Mouse (Mus musculus) natural killer cell, adult 2 months (primary cell): ENCODE data around the gene Samd4.
"Not testable (repeated sequence)": the region's sequence is repeated elsewhere in the genome, so short reads cannot be mapped to it uniquely, and the experiment has no call there.

Source experiments
- DNase-seq, 2 experiments: peaks; one replicate each; pipeline ENCODE4 v3.0.0; 2022; ENCODE audit warnings: low spot score in 2 of 2

Gene Samd4

DNA sequence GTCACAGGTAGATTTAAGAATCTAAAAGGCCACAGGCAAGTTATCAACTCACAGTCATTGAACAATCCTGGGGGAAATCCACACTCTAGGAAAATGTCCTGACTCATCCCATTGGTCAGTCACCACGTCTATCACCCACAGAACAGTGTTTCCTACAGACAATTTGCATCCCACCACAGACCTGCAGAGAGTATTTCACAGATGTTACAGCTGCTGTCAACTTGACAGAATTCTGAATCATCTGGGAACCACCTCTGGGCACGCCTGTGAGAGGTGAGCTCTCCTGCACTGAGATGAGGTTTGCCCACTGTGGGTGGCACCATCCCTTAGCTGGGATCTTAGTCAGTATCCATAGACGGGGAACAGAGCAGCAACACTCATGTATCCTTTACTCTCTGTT is 224.8 kb downstream of the Samd4 start:
- DNase-seq: no peak

DNA sequence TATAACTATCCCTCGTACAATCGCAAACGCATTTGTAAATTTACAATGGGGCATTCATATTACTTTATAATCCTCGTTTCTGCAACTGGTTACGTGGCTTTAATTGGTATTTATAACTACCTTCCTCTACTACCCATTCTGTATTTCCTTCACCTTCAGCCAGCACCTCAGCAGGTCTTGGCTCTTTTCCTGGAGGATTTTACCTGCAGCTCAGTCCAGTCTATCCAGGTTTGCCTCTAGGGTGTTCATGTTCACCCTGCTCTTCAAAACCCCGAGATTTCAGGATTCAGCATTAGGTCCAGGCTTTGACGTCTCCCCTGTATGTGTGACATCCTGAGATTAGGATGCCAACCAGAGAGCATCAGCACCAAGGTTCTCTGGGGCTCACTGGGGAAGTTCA is 227.7 kb downstream of the Samd4 start:
- not testable (repeated sequence) for DNase-seq

DNA sequence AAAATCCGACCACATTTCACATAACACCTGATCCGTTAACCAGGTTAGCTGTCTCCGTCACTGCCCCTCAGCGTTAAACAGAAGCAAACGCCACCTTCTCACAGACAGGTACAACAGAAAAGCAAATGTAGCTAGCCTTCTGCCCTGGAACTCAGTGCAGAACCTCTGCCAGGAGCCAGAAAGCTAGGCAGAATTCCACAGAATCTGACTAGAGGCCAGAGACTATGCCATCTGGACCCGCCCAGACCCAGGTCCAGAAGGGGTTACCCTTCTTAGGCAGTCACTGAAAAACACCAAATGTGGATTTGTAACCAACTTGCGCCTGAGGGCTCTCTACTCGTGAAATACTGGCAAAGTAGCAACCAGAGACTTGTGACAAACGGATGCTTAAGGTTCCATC is 228.7 kb downstream of the Samd4 start:
- no peak for DNase-seq

DNA sequence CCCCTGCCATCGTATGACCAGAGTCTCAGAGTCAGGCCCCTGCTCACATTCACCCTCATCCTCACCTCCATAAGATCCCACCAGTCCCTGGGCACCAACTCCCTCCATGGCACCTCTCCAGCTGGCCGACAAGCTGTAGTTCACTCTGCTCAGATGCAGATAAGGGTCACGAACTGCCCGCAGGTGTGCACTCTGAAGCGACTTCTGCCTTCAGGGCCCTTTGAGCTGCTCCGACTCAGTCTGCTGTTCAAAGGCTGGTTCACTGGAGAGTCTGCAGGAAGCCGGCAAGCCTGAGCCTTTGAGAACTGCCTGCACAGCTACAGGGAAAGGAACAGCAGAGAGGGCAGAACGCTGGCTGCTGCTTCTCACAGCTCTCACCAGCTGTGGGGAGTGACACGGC is 232.5 kb downstream of the Samd4 start:
- no peak for DNase-seq

DNA sequence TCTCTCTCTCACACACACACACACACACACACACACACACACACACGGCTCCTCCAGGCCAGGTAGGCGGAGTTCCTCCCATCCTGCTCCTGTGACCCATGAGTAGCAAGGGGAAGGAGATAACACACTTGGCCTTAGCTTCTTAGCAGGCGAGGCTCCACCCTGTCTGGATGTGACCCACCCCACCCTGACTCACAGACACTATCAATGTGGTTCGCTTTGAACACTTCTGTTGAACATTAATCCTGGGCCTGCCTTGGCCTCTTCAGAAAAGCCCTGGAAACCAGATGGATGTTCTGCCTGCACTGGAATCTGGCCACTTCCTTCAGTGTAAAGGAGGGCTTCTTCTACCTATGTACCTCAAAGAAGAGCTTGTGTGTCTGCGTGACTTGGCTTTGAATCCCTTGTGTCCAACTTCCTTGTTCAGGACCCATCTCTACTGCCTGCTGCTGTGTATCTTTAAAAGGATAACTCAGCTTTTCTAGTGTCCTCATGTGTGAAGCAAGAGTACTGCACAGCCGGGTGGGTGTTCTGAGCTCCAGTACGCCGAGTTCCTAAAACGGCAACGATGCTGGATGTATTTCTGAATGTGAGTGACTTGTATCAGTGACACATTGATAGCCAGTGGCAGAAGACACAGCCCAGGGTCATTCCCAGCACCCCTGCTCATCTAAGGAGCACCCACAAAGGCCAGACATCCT is 233.6 kb downstream of the Samd4 start:
- DNase-seq: no peak

GRCm38 (mm10) chr14:47117522-47117921 is 234.9 kb downstream of the Samd4 start:
- DNase-seq: no peak

DNA sequence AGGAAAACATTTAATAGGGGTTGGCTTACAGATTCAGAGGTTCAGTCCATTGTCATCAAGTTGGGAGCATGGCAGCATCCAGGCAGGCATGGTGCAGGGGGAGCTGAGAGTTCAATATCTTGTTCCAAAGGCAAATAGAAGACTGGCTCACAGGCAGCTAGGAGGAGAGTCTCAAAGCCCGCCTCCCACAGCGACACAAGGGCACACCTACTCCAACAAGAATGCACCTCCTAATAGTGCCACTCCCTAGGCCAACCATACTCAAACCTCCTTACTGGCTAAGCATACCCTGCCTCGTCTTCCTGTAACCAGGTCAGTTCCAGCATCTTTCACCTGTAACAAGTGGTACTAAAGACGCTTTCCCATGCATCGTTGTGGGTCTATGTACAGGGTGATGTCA is 245.3 kb downstream of the Samd4 start:
- no peak for DNase-seq

- no peak for DNase-seq
These were observed 251.3 kb downstream of the Samd4 start for GRCm38 (mm10) chr14:47133948-47134347.

DNA sequence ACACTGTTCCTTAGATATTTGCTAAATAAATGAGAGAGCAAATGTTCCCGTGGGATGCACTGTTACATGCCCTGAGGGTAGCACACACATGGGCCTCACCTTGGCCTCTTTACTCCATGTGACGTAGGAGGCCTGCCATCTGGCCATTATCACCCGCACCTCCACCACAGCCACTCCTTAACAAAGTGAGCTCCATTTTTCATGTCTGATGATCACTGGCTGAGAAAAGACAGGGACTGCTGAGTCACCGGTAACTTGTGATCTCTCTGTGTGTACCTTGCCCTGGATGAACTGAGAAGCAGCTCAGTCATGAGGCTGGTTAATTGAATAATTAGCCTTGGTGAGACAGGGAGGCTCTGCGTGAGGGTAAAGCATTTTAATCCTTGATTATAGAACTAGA is 254.0 kb downstream of the Samd4 start:
- DNase-seq: no peak

DNA sequence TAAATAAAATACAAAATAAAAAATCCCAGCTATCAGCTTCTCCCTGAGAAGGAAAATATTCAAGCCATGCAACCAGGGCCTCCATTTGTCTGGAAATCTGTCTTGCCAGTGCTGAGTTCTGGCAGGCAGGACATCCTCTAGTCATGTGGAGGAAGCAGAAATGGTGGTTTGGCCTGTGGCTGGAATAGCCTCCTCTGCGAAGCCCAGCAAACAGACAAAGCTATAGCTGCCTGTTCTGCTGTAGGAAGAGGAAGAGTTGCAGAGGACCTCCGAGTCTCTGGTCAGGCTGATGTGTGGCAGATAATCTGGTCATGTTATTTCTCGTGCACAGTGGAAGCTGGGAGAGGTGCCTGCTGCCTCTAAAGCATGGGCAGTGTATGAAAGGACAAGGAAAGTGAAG is 256.2 kb downstream of the Samd4 start:
- no peak for DNase-seq

GRCm38 (mm10) chr14:47144326-47144725 is 261.7 kb downstream of the Samd4 start:
- no peak for DNase-seq

DNA sequence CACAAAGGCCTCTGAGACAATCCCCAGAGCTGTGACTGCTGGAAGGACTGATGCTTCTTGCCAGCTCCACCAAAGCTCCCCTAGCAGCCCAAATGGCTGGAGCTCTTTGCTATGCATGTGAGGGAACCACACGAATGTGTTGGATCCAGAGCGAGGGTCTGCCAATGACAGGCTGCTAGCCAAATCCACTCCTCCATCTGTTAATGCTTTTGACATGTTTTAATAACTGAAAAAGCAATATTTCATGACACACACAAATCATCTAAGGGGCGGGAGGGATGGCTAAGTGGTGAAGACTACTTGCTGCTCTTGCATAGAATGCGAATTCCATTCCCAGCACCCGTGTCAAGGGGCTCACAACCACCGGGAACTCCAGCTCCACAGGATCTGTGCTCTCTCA is 268.7 kb downstream of the Samd4 start:
- DNase-seq: no peak

DNA sequence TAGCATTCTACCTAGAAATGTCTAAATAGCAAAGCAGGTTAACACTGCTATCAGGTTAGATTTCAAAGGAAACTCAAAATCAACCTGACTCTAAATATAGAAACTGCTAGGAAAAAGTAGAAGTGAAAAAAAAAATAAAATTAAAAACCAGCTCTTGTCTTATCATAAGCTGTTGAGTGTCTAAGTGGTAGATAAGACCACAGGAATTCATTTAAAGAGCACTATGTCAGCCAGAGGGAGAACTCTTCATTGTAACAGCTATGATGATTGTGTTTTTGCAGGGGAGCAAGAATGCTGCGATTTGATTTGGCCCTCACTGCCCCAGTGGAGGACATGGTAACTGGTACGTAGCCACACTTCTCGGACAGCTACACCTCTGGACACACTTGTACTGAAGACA is 271.6 kb downstream of the Samd4 start:
- no peak for DNase-seq
